Mouse (Mus musculus) left cerebral cortex, adult 2 months (tissue): Measurements from ENCODE around the gene Ascc1. TPM values are rescaled to one million over a fixed set of nuclear protein-coding genes. Genes with fewer than 3 reads are reported as not detected.
A peak's percentile ranks its signal among the peaks of the same experiment; 100 is the strongest.

Experiments
- DNase-seq, 2 experiments: peaks; one replicate each; pipeline ENCODE4 v3.0.0; 2021 to 2022; ENCODE audit warnings: low spot score in 2 of 2, mixed read lengths in 1 of 2; ENCODE audit errors: extremely low spot score in 1 of 2
- H3K27ac ChIP-seq: fragments of 200-600 bp; 2 replicates; pipeline ENCODE4 v1.8.1; 2022
- H3K4me3 ChIP-seq: fragments of 200-600 bp; 2 replicates; pipeline ENCODE4 v1.8.1; 2022
- CTCF ChIP-seq: fragments of 200-600 bp; IDR thresholded peaks from 2 replicates; pipeline ENCODE4 v1.8.1; 2022; ENCODE audit warnings: antibody characterized with exemption, mild to moderate bottlenecking, moderate library complexity
- intact Hi-C: fragments of 180-260 bp; cut with DNase I; formaldehyde crosslinking; loops from one replicate; pipeline ENCODE4 v1.15.1; 2025
- total RNA-seq, 2 experiments: library from RNA; stranded (reverse); gene quantifications; 2 replicates each; pipeline ENCODE4 v1.2.3; 2021

Ascc1 gene
- total RNA-seq, 2 experiments from 2014 or later, result 13.2 to 15.1 TPM

GRCm38 (mm10) chr10:60028181-60028580 is 25.6 kb downstream of the Ascc1 start:
- H3K4me3 ChIP-seq, result no peak overlapping the region
- intact Hi-C loops, result no loop called here
- no peak for TF ChIP-seq CTCF
- no peak for DNase-seq
- 0 out of 2 replicates have a peak overlapping the region, but pooled peaks have one; percentile 20 for H3K27ac ChIP-seq

GRCm38 (mm10) chr10:60028979-60029378 is 26.4 kb downstream of the Ascc1 start:
- no peak overlapping the region for H3K27ac ChIP-seq
- no peak for TF ChIP-seq CTCF
- intact Hi-C loops, result no loop called here
- H3K4me3 ChIP-seq, result no peak overlapping the region
- no peak for DNase-seq

DNA sequence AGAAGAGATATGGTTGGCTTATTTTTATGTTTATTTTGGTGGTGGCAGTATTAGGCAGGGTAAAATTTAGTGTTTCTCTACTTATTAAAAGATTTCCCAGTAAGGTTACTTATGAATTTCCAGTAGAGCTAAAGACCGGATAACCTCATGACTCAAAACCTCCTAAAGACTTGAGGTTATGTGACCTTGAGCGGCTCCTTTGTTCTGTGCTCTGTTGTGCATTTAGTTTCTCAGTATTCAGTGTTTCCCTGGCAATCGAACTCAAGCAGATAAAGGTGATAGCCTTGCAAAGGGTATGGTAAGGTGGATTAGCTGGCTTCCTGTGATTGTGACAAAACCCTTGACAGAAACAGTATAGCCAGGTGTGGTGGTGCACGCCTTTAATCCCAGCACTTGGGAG is 26.8 kb downstream of the Ascc1 start:
- TF ChIP-seq CTCF, result no peak
- H3K27ac ChIP-seq, result no peak overlapping the region
- H3K4me3 ChIP-seq, result no peak overlapping the region
- DNase-seq, result no peak
- intact Hi-C loops, result no loop called here

DNA sequence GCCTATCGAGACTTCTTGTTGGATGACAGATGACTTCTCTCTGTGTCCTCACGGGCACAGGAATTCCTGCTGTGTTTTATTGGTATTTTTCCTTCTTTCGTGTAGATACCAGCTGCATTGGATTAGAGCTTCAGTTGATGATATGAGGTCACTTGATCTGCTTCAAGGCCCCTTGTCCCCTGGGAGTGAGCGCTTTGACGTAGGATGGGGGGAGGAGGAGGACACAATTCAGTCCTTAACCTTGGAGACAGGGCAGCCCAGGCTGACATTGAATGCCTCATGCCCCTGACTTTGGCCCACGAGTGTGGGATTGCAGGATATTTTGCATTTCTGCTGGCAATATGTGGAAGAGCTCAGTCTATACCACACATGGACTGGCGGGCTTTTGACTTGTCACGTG is 29.0 kb downstream of the Ascc1 start:
- no peak for TF ChIP-seq CTCF
- DNase-seq, result no peak

DNA sequence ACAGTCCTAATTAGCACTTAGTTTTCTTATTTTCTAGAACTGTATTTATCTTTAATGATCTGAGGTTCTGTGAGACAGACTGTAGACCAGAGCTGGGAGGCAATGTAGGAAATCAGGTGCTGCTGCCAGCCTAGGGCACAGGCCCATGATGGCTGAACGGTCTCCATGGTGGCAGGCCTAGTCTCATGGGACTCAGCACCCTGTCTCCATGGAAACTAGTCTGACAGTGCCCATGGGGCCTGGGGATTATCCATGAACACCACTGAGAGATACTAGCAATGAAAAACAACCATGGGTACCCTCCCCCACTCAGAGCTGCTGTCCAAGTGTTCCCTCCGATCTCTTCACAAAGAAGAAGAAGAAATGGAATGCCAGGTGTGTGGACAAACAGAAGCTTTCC is 29.4 kb downstream of the Ascc1 start:
- H3K27ac ChIP-seq, result no peak overlapping the region
- no peak for DNase-seq
- intact Hi-C loops, result no loop called here
- no peak for TF ChIP-seq CTCF
- no peak overlapping the region for H3K4me3 ChIP-seq

More for the DNA sequence above, 29.0 kb downstream of the Ascc1 start:
- intact Hi-C loops, result no loop called here
- H3K4me3 ChIP-seq, result no peak overlapping the region
- no peak overlapping the region for H3K27ac ChIP-seq

DNA sequence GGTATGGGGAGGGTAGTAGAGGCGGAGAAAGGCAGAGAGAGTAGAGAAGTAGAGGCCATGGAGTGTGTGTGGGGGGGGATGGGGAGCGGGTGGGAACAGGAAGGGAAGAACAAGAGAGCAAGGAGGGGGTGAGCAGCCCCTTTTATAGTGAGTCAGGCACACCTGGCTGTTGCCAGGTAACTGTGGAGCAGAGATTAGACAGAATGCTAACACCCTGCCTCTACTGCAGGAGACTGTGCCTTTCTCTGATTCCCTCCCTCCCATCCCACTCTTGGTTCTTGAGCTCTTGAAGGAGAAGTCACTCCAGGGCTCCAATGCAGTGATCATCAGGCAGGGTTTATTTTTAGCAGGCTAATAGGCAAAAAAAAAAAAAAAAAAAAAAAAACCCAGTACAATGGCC is 30.0 kb downstream of the Ascc1 start:
- intact Hi-C loops, result no loop called here
- H3K27ac ChIP-seq, result no peak overlapping the region
- DNase-seq, result no peak
- no peak overlapping the region for H3K4me3 ChIP-seq
- TF ChIP-seq CTCF, result no peak

DNA sequence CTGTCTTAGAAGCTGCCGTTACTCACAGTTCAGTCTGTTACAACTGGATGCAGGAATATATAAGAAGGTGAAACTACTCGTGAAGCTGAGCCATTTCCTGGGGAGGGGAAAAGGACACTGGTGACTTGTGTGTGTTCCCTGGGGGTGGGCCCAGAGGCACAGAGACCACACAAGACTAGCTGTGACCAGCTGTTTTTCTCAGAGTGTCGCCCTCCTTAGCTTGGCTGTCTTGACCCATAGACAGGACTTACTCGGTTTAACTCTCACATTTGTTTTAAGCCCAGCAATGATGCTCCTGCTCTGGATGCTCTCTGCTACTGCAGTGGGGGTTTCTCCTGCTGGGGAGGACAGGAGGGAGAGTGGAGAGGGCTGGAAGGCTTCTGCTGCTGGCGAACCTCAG is 30.5 kb downstream of the Ascc1 start:
- intact Hi-C loops, result no loop called here
- no peak overlapping the region for H3K27ac ChIP-seq
- H3K4me3 ChIP-seq, result no peak overlapping the region
- no peak for DNase-seq
- no peak for TF ChIP-seq CTCF

GRCm38 (mm10) chr10:60034621-60035020 is 32.0 kb downstream of the Ascc1 start:
- no peak for TF ChIP-seq CTCF
- no peak for DNase-seq
- H3K4me3 ChIP-seq, result no peak overlapping the region
- intact Hi-C loops, result no loop called here
- no peak overlapping the region for H3K27ac ChIP-seq

DNA sequence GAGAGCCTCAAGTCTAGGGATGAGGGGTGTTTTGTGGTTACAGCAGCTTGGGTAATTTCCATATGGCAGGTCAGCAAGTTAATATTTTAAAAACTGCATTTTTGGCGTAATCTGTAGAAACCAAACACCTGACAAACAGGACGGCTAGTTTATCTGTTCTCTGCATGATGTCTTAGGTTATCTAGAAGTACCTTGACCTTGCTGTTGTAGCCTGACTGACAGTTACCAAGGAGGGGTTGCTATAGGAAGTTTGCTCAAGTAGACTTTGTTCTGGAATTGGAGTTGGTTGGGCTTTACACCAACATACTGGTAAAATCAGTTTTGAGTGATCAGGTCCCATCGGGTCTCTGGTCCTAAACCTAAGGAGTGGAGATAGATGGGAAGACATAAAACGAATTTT is 33.1 kb downstream of the Ascc1 start:
- Histone ChIP-seq H3K27ac (no peak overlapping the region), H3K4me3 (no peak overlapping the region)
- TF ChIP-seq CTCF, result no peak
- DNase-seq, result no peak
- intact Hi-C loops, result no loop called here

DNA sequence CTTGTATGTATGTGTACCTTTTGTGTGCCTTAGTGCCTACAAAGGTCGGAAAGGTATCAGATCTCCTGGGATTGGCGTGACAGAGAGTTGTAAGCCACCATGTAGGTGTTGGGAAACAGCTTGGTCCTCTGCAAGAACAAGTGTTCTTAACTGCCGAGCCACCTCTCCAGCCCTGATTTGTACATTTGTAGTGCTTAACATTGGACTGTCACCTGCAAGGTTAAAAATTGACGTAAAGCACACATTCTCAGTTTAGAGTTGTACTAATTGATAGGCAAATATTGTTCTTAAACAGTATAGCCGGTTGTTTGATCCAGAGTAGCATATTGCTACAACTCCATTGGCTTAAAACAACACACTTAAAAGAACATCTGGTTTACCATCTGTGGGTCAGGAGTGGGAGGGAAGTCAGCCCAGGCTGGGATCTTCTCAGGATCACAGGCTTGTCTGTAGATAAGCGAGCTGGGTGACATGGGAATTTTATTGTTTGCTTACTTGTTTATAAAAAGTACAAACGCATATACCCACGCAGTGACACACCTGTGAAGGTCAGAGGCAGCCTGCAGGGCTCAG is 39.8 kb downstream of the Ascc1 start:
- no peak for DNase-seq
- H3K27ac ChIP-seq, result no peak overlapping the region
- TF ChIP-seq CTCF, result no peak
- intact Hi-C loops, result no loop called here
- H3K4me3 ChIP-seq, result no peak overlapping the region

- H3K27ac ChIP-seq, result no peak overlapping the region
Observed at GRCm38 (mm10) chr10:60046696-60047095, 44.1 kb downstream of the Ascc1 start.

GRCm38 (mm10) chr10:60050581-60050980 is 48.0 kb downstream of the Ascc1 start:
- no peak overlapping the region for H3K4me3 ChIP-seq
- no peak for DNase-seq
- intact Hi-C loops, result no loop called here
- TF ChIP-seq CTCF, result no peak
- H3K27ac ChIP-seq, result no peak overlapping the region

More at GRCm38 (mm10) chr10:60046696-60047095, 44.1 kb downstream of the Ascc1 start:
- H3K4me3 ChIP-seq, result no peak overlapping the region
- peak in 1 of 2 experiments; percentile 39 for DNase-seq
- intact Hi-C loops, result no loop called here
- no peak for TF ChIP-seq CTCF

DNA sequence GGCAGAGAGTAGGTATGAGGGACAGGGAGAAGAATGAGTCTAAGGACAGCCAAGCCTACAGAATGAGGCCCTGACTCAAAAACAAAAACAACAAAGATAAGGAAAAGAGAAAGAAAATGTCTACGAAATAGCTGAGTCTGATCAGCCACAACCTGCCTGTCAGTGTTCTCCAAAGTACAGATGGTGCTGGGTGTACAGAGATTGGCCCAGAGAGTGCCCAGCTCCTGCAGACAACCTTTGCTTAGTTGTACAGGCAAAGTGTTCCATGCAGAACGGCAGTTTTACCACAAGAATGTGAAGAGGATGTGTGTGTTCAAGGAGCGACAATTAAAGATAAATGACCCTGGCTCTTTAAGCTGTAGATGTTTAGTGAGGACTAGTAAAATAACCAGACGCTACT is 50.5 kb downstream of the Ascc1 start:
- H3K27ac ChIP-seq, result no peak overlapping the region

More for the DNA sequence above, 50.5 kb downstream of the Ascc1 start:
- intact Hi-C loops, result no loop called here
- no peak for TF ChIP-seq CTCF
- DNase-seq, result no peak
- no peak overlapping the region for H3K4me3 ChIP-seq
